Mouse (Mus musculus) G1E (cell line): ENCODE measurements around the gene Oxld1.

Experiments
- CTCF ChIP-seq: IDR thresholded peaks from 2 replicates; pipeline ENCODE4 v1.5.1; 2012; ENCODE audit warnings: low read depth, low read length, inconsistent platforms, mixed read lengths
- POLR2AphosphoS5 ChIP-seq: IDR thresholded peaks from 2 replicates; pipeline ENCODE4 v1.6.1; 2012; ENCODE audit warnings: low read depth, low read length, inconsistent platforms; ENCODE audit not compliant: insufficient replicate concordance
- TAL1 ChIP-seq: conservative IDR thresholded peaks from 2 replicates; pipeline ENCODE4 v1.6.1; 2012; ENCODE audit warnings: low read depth, low read length, inconsistent platforms, mixed read lengths

- no peak for TF ChIP-seq CTCF
- no peak for TF ChIP-seq TAL1
- TF ChIP-seq POLR2AphosphoS5, result no peak
Measured at GRCm38 (mm10) chr11:120483448-120483934, 25.6 kb upstream of the Oxld1 start.
